Mouse (Mus musculus) erythroblast, adult 5-6 weeks (primary cell): Measurements from ENCODE around the gene Olfr1469. TPM values are rescaled to one million over a fixed set of nuclear protein-coding genes. Genes with fewer than 3 reads are reported as not detected.
"Not testable (repeated sequence)": the region's sequence is repeated elsewhere in the genome, so short reads cannot be mapped to it uniquely, and the experiment has no call there.

ENCODE experiments used
- ATAC-seq: replicated peaks from 2 replicates; pipeline ENCODE4 v1.8.0; 2016; ENCODE audit warnings: moderate number of reproducible peaks, mild to moderate bottlenecking, moderate TSS enrichment, inconsistent platforms; ENCODE audit not compliant: poor library complexity, low FRiP score, severe bottlenecking
- total RNA-seq, 2 experiments: library from RNA; stranded (forward) in 1 of 2; stranded (reverse) in 1 of 2; fragments of 150-400 nt in 1 of 2; fragments of 200-764, 138-1000 nt in 1 of 2; gene quantifications; 2 replicates each; pipeline versions ENCODE4 v1.2.3 to v1.2.4; 2015 to 2017; ENCODE audit warnings: low replicate concordance in 2 of 2

Gene Olfr1469
- total RNA-seq (2015; ENCODE audit: low replicate concordance) (not detected in 2 replicates), total RNA-seq (2017; ENCODE audit: low replicate concordance) (not detected in 2 replicates)

DNA sequence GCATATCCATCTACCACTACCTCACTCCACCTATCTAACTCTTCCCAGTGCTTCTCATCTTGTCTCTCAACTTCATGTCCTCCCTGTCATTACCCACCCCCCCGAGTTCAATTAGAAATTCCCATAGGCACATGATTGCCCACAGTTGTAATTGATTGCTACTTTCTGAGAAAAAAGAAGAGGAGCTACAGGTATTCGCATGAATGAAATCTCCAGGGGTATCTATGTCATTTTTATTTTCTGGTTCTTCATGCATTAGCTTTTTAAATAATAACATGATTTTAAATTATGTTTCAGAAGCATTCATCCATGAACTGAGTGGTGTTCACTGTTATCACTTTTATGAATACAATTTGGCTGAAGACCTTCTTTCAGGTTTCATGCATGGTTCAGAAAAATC is at the start of gene Olfr1469:
TSS of gene Olfr1469 (plus strand) at position 301 of the 400 bp plus-strand sequence.
- no peak for ATAC-seq

DNA sequence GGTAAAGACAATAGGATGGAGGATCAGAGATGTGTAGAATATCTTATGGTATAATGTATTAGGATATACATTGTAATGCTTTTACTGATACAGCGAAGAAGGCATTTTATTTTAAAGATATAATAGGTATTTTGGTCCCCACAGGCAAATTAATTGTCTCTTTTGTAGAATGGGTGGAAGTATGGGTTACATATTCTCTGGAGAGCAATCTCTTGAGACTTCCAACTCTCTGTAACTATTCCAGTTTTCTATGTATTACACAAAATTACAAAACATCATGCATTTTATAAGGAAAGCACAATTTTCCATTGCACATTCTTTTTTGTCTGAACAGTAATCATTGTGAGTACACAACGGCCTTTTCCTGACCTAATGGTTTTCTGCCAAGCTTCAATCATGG is 45.7 kb upstream of the Olfr1469 start, which contains the start of gene Olfr1467:
TSS of gene Olfr1467 (plus strand) at position 301 of the 400 bp plus-strand sequence.
- no peak for ATAC-seq

DNA sequence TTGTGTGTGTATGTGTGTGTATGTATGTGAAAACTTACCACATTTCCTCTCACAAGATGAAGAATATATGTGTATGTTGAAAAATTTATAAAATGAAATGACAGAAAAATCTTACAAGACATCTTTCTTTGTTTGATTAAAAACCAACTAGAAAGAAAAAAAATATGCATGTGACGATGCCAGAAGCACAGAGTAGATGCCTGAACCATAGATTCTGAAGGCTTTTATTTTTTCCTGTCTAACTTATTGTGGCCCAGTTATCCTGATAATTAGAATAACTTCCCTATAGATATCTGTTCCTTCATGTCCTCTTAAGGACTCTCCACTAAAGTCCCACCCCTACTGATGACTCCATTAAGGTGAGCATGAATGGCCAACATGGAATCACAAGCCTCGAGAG is 35.5 kb downstream of the Olfr1469 start, which contains the start of gene Olfr1471:
TSS of gene Olfr1471 (plus strand) at position 301 of the 400 bp plus-strand sequence.
- not testable (repeated sequence) for ATAC-seq

DNA sequence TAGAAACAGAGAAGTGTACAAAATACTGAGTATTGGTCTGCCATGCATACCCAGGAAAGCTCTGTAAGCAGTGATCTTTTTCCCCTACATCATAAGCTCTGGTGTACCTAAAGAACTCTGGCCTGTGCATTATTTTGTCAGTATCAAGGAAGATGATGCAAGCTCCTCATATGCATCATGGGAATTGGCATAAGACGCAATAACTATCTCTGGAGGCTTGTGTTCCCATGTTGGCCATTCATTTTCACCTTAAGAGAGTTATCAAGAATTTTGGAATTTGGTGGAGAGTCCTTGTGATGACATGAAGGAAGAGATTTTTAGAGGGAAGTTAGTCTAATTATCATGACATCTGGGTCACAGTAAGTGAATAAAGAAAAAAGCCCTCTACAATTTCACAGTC is 48.3 kb downstream of the Olfr1469 start, which contains the start of gene Olfr1472:
TSS of gene Olfr1472 (minus strand) at position 101 of the 400 bp plus-strand sequence.
- ATAC-seq = no peak

Other genes starting within 250 kb of the Olfr1469 start
- gene Olfr1461, start 244.8 kb upstream of the Olfr1469 start, total RNA-seq (2015; ENCODE audit: low replicate concordance) = not detected in 2 replicates
- 0.28 TPM in 1 of 2 replicates, not detected in the other for gene Olfr1461, start 244.8 kb upstream of the Olfr1469 start, total RNA-seq (2017; ENCODE audit: low replicate concordance)
- gene Olfr1462, start 222.1 kb upstream of the Olfr1469 start, total RNA-seq (2015; ENCODE audit: low replicate concordance) = not detected in 2 replicates
- not detected in 2 replicates for gene Olfr1462, start 222.1 kb upstream of the Olfr1469 start, total RNA-seq (2017; ENCODE audit: low replicate concordance)
- gene Olfr1463, start 176.5 kb upstream of the Olfr1469 start, total RNA-seq (2015; ENCODE audit: low replicate concordance) = not detected in 2 replicates
- not detected in 2 replicates for gene Olfr1463, start 176.5 kb upstream of the Olfr1469 start, total RNA-seq (2017; ENCODE audit: low replicate concordance)
- not detected in 2 replicates for gene Olfr1465, start 92.3 kb upstream of the Olfr1469 start, total RNA-seq (2015; ENCODE audit: low replicate concordance)
- 0.70 TPM in 1 of 2 replicates, not detected in the other for gene Olfr1465, start 92.3 kb upstream of the Olfr1469 start, total RNA-seq (2017; ENCODE audit: low replicate concordance)
- gene Olfr1466, start 69.0 kb upstream of the Olfr1469 start, total RNA-seq (2015; ENCODE audit: low replicate concordance) = not detected in 2 replicates
- not detected in 2 replicates for gene Olfr1466, start 69.0 kb upstream of the Olfr1469 start, total RNA-seq (2017; ENCODE audit: low replicate concordance)
- gene Olfr1467, start 45.6 kb upstream of the Olfr1469 start, total RNA-seq (2015; ENCODE audit: low replicate concordance) = not detected in 2 replicates
- not detected in 2 replicates for gene Olfr1467, start 45.6 kb upstream of the Olfr1469 start, total RNA-seq (2017; ENCODE audit: low replicate concordance)
- not detected in 2 replicates for gene Olfr1471, start 35.6 kb downstream of the Olfr1469 start, total RNA-seq (2015; ENCODE audit: low replicate concordance)
- not detected in 2 replicates for gene Olfr1471, start 35.6 kb downstream of the Olfr1469 start, total RNA-seq (2017; ENCODE audit: low replicate concordance)
- gene Olfr1472, start 48.2 kb downstream of the Olfr1469 start, total RNA-seq (2015; ENCODE audit: low replicate concordance) = not detected in 2 replicates
- not detected in 2 replicates for gene Olfr1472, start 48.2 kb downstream of the Olfr1469 start, total RNA-seq (2017; ENCODE audit: low replicate concordance)
- not detected in 2 replicates for gene Olfr1474, start 61.7 kb downstream of the Olfr1469 start, total RNA-seq (2015; ENCODE audit: low replicate concordance)
- gene Olfr1474, start 61.7 kb downstream of the Olfr1469 start, total RNA-seq (2017; ENCODE audit: low replicate concordance) = not detected in 2 replicates
- gene Olfr1475, start 72.3 kb downstream of the Olfr1469 start, total RNA-seq (2015; ENCODE audit: low replicate concordance) = not detected in 2 replicates
- not detected in 2 replicates for gene Olfr1475, start 72.3 kb downstream of the Olfr1469 start, total RNA-seq (2017; ENCODE audit: low replicate concordance)
- gene Olfr1477, start 92.7 kb downstream of the Olfr1469 start, total RNA-seq (2015; ENCODE audit: low replicate concordance) = not detected in 2 replicates
- not detected in 2 replicates for gene Olfr1477, start 92.7 kb downstream of the Olfr1469 start, total RNA-seq (2017; ENCODE audit: low replicate concordance)
- gene Olfr1480, start 120.1 kb downstream of the Olfr1469 start, total RNA-seq (2015; ENCODE audit: low replicate concordance) = not detected in 2 replicates
- gene Olfr1480, start 120.1 kb downstream of the Olfr1469 start, total RNA-seq (2017; ENCODE audit: low replicate concordance) = not detected in 2 replicates
- not detected in 2 replicates for gene Olfr1484, start 175.7 kb downstream of the Olfr1469 start, total RNA-seq (2015; ENCODE audit: low replicate concordance)
- not detected in 2 replicates for gene Olfr1484, start 175.7 kb downstream of the Olfr1469 start, total RNA-seq (2017; ENCODE audit: low replicate concordance)
- not detected in 2 replicates for gene Olfr1487, start 209.5 kb downstream of the Olfr1469 start, total RNA-seq (2015; ENCODE audit: low replicate concordance)
- gene Olfr1487, start 209.5 kb downstream of the Olfr1469 start, total RNA-seq (2017; ENCODE audit: low replicate concordance) = not detected in 2 replicates
- gene Olfr1489, start 223.8 kb downstream of the Olfr1469 start, total RNA-seq (2015; ENCODE audit: low replicate concordance) = not detected in 2 replicates
- not detected in 2 replicates for gene Olfr1489, start 223.8 kb downstream of the Olfr1469 start, total RNA-seq (2017; ENCODE audit: low replicate concordance)
- not detected in 2 replicates for gene Olfr1490, start 243.2 kb downstream of the Olfr1469 start, total RNA-seq (2015; ENCODE audit: low replicate concordance)
- gene Olfr1490, start 243.2 kb downstream of the Olfr1469 start, total RNA-seq (2017; ENCODE audit: low replicate concordance) = not detected in 2 replicates